Mouse (Mus musculus): ENCODE measurements around the gene Ubr3.
"Not testable (repeated sequence)": the region's sequence is repeated elsewhere in the genome, so short reads cannot be mapped to it uniquely, and the experiment has no call there.

The Ubr3 gene

DNA sequence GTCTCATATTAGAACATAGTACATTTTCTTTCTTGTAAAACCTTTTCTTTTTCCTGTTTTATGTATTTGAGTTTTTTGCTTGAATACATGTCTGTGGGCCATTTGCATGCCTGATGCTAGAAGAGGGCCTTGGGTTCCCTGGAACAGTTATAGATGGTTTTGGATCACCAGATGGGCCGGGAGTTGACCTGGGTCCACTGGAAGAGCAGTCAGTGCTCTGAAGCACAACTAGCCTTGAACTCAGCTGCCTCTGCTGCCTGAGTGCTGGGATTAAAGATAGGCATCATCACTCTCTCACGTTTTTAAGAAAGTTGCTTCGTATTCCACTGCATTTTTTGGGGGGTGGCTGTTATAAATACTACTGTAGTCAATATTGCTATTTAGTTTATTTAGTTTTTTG, 6.5 kb downstream of the Ubr3 start:
- no peak for DNase-seq (ENCODE audit: low read depth in 2 of 2, low spot score in 2 of 2)

DNA sequence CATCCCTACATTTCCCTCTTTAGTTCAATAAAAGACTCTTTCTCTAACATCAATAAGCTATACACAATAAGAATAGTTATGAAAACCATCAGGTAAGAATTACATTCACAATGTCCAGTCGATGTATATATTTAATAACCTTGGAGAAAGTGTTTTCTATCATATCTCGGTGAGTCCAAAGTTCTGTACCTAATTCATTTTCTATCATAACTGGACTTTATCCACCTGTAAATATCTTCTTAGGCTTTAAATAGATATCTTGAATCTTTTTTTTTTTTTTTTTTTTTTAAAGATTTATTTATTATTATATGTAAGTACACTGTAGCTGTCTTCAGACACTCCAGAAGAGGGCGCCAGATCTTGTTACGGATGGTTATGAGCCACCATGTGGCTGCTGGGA, 10.3 kb downstream of the Ubr3 start:
- not testable (repeated sequence) for DNase-seq (ENCODE audit: low read depth in 2 of 2, low spot score in 2 of 2)

DNA sequence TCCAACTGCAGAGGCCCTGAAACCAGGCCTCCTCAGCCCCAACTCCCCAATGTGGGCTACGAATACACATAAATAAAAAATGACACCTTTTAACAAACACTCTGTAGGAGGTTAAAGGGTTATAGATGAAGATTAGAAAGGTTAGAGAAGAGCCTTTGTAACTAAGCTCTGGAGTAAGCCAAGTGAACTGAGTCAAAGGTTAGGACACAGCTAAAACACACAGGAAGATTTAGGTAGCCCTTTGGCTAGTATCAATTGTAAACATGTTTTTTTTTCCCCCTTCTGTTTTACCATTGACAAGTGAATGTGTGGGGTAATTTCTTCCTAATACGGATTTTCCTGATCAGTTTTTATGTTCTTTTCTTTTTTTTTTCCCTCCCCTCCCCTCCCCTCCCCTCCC, 15.8 kb downstream of the Ubr3 start:
- DNase-seq (ENCODE audit: low read depth in 2 of 2, low spot score in 2 of 2), result no peak

DNA sequence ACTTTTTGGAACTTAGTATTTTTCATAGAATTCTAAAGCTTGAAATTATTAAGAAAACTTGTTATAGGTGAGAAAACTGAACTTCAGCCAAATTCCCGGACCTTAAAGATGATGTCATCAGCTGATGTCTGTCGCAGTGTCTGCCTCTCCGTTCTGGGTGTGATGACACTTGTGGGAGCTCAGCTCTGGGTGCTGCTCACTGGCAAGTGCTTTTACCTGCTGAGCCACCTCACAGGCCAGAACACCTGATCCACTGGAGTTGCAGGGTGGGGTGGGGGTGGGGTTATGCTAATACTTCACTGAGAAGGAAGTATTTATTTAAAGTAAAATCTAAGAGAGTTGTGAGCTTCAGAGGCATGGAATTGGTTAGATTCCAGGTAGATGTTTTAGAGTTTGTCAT, 20.3 kb downstream of the Ubr3 start:
- no peak for DNase-seq (ENCODE audit: low read depth in 2 of 2, low spot score in 2 of 2)

DNA sequence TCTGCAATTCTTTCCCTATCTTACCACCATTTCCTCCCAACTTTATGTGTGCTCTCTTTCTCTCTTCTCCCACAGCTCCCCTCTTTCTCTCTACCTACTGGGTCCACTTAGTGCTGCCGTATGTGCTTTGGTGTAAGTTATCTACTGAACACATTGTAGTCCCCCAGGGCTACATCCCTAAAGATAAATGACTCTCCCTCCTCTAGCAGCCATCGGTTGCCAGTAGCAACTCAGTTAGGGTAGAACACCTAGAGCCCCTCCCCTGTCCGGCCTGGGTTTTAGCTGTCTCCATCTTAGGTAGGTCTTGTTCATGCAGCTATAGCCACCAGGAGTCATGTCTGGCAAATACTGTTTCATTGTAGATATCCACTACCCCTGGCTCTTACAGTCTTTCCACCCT, 27.9 kb downstream of the Ubr3 start:
- no peak for DNase-seq (ENCODE audit: low read depth in 2 of 2, low spot score in 2 of 2)

DNA sequence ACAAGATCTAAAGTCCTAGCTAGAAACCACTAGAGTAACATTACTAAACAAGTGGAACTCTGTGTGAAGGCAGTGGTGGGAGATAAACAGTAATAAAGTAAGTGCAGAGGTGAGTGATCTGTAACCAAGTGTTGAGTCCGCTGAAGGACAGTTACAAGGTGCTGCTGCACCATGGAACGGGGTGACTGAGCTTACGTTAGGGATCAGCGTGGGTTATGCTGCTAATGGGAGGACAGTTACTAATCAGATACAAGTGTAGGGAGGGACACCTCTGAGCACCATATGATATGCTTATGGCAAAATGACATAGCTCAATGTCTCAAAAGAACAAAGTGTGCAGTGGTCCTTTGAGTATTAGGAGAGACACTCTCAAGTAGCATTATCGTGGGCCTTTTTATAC, 39.3 kb downstream of the Ubr3 start:
- no peak for DNase-seq (ENCODE audit: low read depth in 2 of 2, low spot score in 2 of 2)

DNA sequence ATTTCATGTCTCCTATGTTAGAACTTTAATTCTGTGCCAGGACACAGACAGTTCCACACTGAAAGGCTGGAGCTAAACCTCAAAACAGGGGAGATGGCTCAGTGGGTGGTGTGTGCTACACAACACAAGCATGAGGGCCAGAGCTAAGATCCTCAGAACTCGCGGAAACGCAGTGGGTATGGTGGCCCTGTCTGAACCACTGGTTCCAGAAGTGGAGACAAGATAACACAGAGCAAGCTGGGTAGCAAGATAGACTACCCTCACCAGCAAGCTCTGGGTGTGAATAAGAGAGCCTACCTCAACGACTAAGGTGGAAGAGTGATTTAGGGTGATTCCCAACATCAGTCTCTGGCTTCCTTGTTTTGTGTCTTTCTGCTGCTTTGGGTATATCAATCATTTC, 42.2 kb downstream of the Ubr3 start:
- no peak for DNase-seq (ENCODE audit: low read depth in 2 of 2, low spot score in 2 of 2)

DNA sequence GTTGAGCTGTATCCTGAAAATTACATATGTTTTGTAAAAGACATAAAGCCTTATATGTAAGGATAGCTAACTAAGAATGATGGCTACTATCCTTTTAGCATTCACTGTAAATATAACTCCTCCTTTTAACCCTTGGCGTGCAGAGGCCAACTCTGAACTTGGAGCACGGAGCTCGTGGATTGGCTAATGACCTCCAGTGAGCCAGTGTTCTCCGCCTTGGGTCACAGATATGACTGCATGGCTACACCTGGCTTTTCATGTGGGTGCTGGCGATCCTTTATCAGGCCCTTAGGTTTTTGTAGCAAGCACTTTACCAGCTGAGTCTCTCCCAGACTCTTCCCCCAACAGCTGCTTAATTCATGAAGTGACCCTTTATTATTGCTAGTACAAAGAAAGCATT, 42.6 kb downstream of the Ubr3 start:
- no peak for DNase-seq (ENCODE audit: low read depth in 2 of 2, low spot score in 2 of 2)

DNA sequence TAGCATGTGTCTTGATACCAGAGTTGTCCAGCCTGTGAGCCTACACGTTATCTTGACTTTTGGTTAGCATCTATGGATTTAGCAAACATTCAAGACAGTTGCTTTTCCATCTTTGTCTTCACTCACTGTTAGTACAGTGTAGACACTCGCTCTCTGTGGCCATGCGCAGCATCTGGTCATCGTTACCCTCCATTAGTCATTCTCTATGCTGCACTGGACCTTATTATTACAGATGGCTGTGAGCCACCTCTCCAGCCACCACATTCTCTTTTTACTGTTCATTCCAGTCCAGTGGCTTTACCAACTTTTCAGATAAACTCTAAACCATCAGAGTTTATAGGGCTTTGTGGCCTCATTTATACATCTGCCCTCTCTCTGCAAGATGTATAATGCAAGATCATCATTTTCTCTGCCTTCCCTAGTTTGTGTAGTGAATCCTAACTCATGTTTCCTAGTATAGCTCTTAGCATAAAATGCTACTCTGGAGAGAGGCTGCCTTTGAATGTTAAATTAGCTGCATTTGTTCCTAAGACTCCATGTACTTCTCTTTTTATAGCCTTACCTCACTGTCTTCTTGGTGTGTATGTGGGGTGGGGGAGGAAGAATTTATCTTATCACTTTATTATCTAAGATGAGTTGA, 44.5 kb downstream of the Ubr3 start:
- DNase-seq (ENCODE audit: low read depth in 2 of 2, low spot score in 2 of 2), result no peak

DNA sequence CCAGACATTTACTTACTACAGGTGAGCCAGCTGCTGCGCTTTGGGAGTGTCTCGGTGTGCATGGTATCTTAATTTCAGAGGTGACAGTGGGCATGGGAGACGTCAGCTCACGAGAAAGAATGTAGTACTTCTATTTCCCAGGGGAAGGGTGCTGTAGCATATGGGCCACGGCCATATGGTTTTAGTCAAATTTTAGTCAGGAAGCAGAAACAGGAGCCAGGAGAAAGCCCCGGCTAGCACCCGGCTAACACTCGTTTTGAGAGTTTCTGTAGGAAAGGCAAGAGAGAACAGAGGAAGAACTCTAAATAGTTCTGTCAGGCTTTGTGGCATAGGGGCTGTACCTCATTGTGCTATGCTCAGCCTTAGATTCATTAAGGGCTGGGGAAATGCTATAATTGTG, 55.8 kb downstream of the Ubr3 start:
- no peak for DNase-seq (ENCODE audit: low read depth in 2 of 2, low spot score in 2 of 2)

DNA sequence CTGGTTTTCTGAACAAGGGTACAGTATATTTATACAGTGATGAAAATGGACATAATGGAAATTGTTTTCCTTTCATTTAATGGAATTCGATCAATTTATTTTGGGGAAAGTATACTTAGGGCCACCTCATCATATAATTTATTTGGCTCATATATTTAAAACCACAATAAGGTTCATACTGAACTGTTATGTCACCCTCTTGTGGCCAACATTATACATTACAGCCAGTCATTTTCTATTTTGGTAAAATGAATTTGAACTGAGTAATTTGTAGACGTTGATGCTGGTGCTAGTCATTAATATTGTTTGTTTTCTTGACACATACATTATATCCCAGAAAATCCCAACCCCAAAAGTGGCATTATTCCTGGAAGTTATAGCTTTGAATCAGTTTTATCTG, 58.6 kb downstream of the Ubr3 start:
- peak in 1 of 2 experiments; percentile 5 for DNase-seq (ENCODE audit: low read depth in 2 of 2, low spot score in 2 of 2)

DNA sequence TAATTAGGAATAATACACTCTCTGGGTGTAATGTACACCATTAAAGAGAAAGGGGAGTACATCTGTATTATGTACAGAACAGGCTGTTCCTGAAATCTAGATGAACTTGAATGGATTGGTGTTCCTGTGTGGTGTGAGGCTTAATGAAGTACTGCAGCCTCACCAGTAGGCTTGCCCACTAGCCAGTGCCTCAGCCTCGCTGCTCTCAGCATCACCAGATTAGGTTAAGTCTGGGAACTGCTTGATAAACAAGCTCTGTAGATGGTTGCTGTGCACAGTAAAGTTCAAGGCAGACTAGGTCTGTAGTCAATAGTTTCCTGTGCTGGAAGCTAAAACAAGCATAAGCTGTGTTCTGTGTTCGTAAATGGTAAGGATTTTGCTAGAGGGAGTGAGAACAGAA, 60.6 kb downstream of the Ubr3 start:
- DNase-seq (ENCODE audit: low read depth in 2 of 2, low spot score in 2 of 2), result no peak

DNA sequence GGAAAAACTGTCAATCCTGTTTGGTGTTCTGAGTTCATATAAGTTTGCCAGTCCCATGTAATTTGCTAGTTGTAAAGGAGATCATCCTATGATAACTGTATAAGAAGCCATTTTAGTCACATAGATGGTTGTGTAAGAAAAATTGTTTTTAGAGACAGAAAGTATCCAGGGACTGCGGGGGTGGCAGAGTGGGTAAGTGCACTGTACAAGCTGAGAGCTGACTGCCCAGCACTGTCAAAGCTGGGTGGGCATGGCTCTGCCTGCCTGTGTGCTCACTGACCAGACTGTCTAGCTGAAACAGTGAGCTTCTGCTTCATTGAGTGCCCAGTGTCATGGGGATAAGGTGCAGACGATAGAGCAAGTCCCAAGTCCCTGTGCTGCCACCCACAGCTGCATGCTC, 77.8 kb downstream of the Ubr3 start:
- no peak for DNase-seq (ENCODE audit: low read depth in 2 of 2, low spot score in 2 of 2)

DNA sequence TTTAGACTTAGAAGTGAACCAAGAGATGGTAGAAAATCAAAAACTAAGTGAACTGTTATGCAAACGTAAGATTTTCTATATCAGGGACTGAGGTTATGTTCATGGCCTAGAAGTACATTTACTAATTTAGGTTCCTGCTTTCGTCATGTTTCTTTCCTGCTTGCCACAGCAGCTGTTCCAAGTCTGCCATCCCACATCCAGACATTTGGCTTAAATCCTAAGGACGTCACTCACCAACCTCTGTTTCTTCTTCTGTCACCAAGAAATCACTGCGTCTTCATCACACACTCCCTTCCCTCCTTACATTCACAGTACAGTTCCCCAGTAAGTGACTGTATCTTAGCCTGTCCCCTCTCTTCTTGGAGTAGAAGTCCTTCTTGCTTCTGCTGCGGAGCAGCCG, 92.2 kb downstream of the Ubr3 start:
- DNase-seq (ENCODE audit: low read depth in 2 of 2, low spot score in 2 of 2), result no peak

DNA sequence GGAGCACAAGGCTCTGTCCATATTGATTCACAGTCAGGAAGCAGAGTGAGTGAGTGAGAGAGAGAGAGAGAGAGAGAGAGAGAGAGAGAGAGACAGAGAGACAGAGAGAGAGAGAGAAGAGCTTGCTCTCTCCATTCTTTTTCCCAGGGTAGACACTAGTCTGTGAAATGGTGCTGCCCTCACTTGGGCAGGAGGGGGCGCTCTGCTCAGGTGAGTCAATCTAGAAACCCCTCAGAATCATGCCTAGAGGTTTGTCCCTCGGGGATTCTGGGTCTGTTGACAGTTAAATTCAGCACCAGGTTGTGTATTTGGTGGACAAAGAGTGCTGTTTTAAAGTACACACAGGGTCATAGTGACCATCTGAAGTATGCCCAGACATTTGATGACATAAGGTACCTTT, 93.6 kb downstream of the Ubr3 start:
- DNase-seq (ENCODE audit: low read depth in 2 of 2, low spot score in 2 of 2), result no peak

DNA sequence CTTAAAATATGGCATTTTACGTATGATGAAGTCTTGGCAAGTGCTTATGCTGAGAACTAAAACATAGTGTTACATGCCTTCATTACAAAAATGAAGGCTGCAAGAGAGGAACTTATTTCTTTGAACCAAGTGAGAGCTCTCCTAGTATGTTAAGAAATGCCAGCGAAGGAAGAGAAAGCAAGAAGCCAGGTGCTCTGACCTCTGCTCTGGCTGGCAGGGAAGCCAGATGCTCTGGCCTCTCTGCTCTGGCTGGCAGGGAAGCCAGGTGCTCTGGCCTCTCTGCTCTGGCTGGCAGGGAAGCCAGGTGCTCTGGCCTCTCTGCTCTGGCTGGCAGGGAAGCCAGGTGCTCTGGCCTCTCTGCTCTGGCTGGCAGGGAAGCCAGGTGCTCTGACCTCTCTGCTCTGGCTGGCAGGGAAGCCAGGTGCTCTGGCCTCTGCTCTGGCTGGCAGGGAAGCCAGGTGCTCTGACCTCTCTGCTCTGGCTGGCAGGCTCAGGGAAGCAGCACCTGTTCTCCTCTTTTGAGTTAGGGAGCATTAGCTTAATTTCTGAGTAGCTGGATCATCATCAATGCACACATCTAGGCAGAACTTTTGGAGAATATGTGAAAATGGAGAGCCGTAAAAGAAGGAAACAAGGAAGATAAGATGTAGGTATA, 97.2 kb downstream of the Ubr3 start:
- DNase-seq (ENCODE audit: low read depth in 2 of 2, low spot score in 2 of 2), result not testable (repeated sequence)

DNA sequence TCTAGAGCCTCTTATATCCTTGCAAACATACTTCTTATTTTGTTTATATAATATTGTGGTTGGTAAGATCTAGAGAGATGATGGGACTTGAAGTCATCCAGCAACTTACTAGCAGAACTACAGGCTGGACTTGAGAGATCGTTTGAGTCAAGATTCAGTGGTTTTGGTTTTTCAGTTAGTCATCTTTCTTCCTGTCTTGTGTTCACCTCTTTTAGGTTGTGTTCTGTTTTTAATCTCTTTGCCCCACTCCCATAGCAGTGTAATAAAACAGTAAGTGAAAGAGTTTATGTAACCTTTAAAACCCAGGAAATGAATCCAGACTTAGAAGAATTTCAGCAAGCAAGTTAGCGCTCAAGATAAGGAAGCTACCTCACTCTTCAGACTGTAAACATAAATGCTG, 97.7 kb downstream of the Ubr3 start:
- DNase-seq (ENCODE audit: low read depth in 2 of 2, low spot score in 2 of 2), result peak in 1 of 2 experiments; percentile 0

DNA sequence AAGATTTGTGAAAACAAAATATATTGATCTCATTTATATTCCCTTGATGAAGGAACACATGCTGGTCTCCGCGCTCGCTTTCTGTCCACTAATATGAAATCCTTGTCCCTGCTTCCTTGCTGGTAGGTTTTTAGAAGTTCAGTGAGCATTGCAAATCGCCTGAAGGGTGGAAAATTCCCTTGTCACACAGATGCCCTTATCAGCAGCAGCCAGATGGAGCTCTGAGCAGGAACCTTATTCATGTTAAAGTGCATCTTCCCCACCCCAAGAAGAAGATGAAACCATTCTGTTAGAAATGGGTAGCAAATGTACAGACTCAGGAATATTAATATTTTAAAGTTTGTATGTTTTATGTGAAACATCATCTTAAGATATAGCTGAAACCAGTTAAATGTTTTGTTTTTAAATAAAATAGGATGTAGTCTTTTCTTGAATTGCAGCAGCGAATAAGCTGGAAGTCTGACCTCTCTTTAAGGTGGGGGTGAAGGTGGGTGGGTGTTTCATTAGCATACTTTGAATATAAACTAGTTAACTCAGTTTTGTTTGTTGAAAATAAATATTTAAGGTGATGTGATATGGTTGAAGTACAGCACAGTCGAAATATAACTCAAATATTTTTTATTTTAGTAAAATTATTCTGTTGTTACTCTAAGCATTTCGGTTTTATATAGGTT, 102.2 kb downstream of the Ubr3 start:
- no peak for DNase-seq (ENCODE audit: low read depth in 2 of 2, low spot score in 2 of 2)

DNA sequence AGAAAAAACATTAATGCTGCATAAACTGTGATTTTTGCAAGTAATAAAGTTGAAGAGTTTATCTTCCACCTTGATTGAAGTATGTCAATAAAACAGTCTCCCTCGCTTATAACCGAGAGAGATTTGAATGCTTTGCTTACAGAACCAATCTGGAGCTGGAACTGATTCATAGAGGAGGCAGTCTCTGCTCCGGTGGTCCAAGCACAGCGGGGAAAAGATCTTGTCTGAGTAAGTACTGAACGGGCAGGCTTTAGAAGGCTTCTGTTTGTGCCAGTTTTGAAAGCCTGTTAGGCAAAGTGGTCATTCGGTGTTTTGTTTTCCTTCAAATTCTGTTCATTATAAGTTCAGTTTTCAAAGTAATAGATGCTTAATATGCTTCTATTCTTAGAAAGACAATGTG, 103.3 kb downstream of the Ubr3 start:
- DNase-seq (ENCODE audit: low read depth in 2 of 2, low spot score in 2 of 2), result no peak

DNA sequence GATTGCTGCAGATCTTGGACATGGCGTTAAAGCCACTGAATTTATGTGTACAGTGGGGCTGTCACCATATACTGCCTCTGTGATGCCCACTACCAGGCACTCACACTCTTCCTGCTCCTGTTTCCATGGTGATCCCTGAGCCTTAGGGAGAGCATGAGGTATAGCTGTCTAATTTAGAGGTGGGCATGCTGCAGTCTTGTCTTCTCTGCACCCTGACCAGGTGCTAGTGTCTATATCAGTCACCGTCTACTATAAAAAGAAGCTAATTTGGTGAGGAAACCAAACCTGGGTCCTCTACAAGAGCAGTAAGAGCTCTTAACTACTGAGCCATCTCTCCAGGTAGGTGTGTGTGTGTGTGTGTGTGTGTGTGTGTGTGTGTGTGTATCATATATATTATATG, 109.4 kb downstream of the Ubr3 start:
- no peak for DNase-seq (ENCODE audit: low read depth in 2 of 2, low spot score in 2 of 2)

DNA sequence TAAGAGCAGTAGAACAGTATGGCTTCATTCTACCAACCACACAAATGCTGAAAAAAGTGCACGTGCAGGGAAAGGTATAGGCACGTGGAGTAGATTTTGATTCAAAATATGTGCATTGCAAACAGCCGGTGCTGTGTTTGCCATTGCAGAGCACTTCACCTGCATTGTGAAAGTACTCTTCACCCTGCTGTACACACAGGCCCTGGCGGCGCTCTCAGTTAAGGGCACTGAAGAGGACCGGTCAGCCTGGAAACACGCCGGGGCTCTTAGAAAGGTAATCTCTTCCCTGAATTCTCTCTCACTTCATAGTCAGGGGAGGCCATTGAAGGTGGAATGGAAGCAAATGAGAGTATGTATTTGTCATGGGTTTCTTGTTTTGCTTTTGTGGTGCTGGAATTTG, 115.9 kb downstream of the Ubr3 start:
- no peak for DNase-seq (ENCODE audit: low read depth in 2 of 2, low spot score in 2 of 2)

DNA sequence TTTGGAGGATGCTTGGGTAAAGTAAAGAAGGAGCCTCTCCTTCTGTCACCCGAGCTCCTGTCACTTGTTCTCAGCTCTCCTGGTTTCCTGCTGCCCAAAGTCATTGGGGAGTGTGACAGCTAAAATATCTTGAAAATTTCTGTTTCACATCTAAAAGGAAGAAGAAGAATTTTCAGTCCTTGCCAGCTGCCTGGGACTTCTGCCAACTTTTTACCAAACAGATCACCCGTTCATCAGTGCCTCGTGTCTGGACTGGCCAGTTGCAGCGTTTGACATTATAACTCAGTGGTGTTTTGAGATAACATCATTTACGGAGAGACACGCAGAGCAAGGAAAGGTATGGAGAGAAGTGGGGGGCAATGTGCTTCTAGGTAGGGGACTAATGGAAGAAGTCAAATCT, 121.2 kb downstream of the Ubr3 start:
- DNase-seq (ENCODE audit: low read depth in 2 of 2, low spot score in 2 of 2), result no peak

DNA sequence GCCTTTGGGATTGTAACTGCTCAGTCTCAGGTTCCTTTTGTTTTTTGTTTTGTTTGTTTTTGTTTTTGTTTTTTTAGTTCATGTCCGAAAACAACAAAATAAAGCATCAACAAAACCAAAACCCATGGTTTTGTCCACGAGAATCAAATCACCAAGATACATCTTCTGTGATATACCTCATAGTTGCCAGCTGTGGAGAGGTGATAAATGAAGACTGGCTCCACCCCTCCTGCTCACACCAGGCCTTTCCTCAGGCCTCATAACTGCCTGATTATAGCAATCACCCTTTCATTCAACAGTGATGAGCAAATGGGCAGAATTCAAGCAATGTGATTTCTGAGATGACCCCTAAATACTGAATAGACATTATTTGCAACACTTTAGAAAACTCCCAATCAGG, 127.4 kb downstream of the Ubr3 start:
- DNase-seq (ENCODE audit: low read depth in 2 of 2, low spot score in 2 of 2), result no peak

All from CD8-positive naive resting alpha-beta T cell, adult 2 months (primary cell).